Mouse (Mus musculus) lung, embryonic 14.5 days (tissue): Measurements from ENCODE around the gene Ppp4r3a. TPM values are rescaled to one million over a fixed set of nuclear protein-coding genes. Genes with fewer than 3 reads are reported as not detected.
"Not testable (repeated sequence)": the region's sequence is repeated elsewhere in the genome, so short reads cannot be mapped to it uniquely, and the experiment has no call there.

Source experiments
- ATAC-seq: fragments of 200-750 bp; cut with Nextera tagmentation; 2 replicates; pipeline ENCODE4 v1.8.0; 2017; ENCODE audit warnings: mild to moderate bottlenecking, moderate TSS enrichment, moderate library complexity; ENCODE audit not compliant: insufficient read depth
- DNase-seq: peaks from one replicate; pipeline ENCODE4 v3.0.0-alpha.2; 2015
- H3K27ac ChIP-seq: fragments of 300-500 bp; sonication (generic); 2 replicates; pipeline ENCODE4 v1.5.1; 2014; ENCODE audit warnings: low read depth, mild to moderate bottlenecking, moderate library complexity
- H3K27me3 ChIP-seq: fragments of 300-500 bp; sonication (generic); 2 replicates; pipeline ENCODE4 v1.6.1; 2014; ENCODE audit warnings: low read length, control low read depth; ENCODE audit not compliant: insufficient read depth
- H3K36me3 ChIP-seq: fragments of 300-500 bp; sonication (generic); 2 replicates; pipeline ENCODE4 v1.6.1; 2014; ENCODE audit warnings: control low read depth; ENCODE audit not compliant: insufficient read depth
- H3K4me1 ChIP-seq: fragments of 300-500 bp; sonication (generic); 2 replicates; pipeline ENCODE4 v1.6.1; 2014; ENCODE audit warnings: antibody characterized with exemption, control low read depth; ENCODE audit not compliant: insufficient read depth
- H3K4me2 ChIP-seq: fragments of 300-500 bp; sonication (generic); 2 replicates; pipeline ENCODE4 v1.6.1; 2014; ENCODE audit warnings: mild to moderate bottlenecking
- H3K4me3 ChIP-seq: fragments of 300-500 bp; sonication (generic); 2 replicates; pipeline ENCODE4 v1.5.1; 2014; ENCODE audit warnings: low read depth, low read length
- H3K9ac ChIP-seq: fragments of 300-500 bp; sonication (generic); 2 replicates; pipeline ENCODE4 v1.6.1; 2014
- H3K9me3 ChIP-seq: fragments of 300-500 bp; sonication (generic); 2 replicates; pipeline ENCODE4 v1.6.1; 2016; ENCODE audit warnings: low read depth, low read length, control low read depth
- CTCF ChIP-seq: IDR thresholded peaks from 2 replicates; pipeline ENCODE4 v1.5.1; 2016; ENCODE audit warnings: antibody characterized with exemption, low read depth
- WGBS: fragments of 180-500 bp; shearing (Covaris S2); extraction: QIAGEN DNeasy Blood & Tissue Kit; methylation state at CpG from one replicate; pipeline ENCODE4 v1.1.7; 2014; 5-methylcytosine and 5-hydroxymethylcytosine counted together
- polyA plus RNA-seq: library from polyadenylated mRNA; unstranded; fragments of >200 nt; fragmentation: Nextera tagmentation; extraction: Ambion mirVana; gene quantifications from 2 replicates; pipeline ENCODE4 v1.2.1, GENCODE M21; 2014

Gene Ppp4r3a
- polyA plus RNA-seq, 1 experiment from 2014 or later = 55.9 TPM

- Histone ChIP-seq H3K9me3 (no peaks in the 10 kb centered on the region), H3K27me3 (no peaks in the 10 kb centered on the region), H3K9ac (no peak overlapping the region), H3K36me3 (no peaks in the 10 kb centered on the region), H3K4me1 (peaks cover 28% of the 10 kb centered on the region), H3K27ac (peak overlapping the region; percentile 36; the same call in 1 of the 2 replicates), H3K4me3 (no peak overlapping the region), H3K4me2 (no peak overlapping the region)
- DNase-seq (peak; percentile 66), ATAC-seq (peak; percentile 28; the same call in 1 of the 2 replicates)
- no peak for TF ChIP-seq CTCF
- 46% methylated on average over 4 of the region's 4 CpGs for WGBS
Observed at GRCm38 (mm10) chr12:101015926-101016325, 67.6 kb downstream of the Ppp4r3a start.

DNA sequence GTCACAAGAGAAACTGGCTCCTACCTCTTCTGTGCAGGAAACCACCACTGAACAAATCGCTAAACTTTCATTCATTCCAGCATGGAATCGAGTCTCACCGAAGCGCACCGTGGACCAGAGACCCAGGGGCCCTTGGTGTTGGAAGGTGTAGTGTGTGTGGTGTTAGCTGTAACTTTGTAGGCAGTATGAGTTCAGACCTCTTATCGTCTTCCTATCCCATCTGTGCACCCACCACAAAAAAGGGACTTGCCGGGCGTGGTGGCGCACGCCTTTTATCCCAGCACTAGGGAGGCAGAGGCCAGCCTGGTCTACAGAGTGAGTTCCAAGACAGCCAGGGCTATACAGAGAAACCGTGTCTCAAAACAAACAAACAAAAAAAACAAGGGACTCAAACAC lies 68.3 kb downstream of the Ppp4r3a start:
- no peak for TF ChIP-seq CTCF
- H3K36me3 ChIP-seq = no peaks in the 10 kb centered on the region
- H3K9ac ChIP-seq = no peak overlapping the region
- 82% methylated on average over 11 of the region's 11 CpGs for WGBS
- ATAC-seq (no peak), DNase-seq (no peak)
- H3K4me2 ChIP-seq = no peak overlapping the region
- H3K27ac ChIP-seq = no peak overlapping the region
- no peaks in the 10 kb centered on the region for H3K27me3 ChIP-seq
- H3K9me3 ChIP-seq = no peaks in the 10 kb centered on the region
- H3K4me3 ChIP-seq = no peak overlapping the region
- peaks cover 27% of the 10 kb centered on the region for H3K4me1 ChIP-seq

DNA sequence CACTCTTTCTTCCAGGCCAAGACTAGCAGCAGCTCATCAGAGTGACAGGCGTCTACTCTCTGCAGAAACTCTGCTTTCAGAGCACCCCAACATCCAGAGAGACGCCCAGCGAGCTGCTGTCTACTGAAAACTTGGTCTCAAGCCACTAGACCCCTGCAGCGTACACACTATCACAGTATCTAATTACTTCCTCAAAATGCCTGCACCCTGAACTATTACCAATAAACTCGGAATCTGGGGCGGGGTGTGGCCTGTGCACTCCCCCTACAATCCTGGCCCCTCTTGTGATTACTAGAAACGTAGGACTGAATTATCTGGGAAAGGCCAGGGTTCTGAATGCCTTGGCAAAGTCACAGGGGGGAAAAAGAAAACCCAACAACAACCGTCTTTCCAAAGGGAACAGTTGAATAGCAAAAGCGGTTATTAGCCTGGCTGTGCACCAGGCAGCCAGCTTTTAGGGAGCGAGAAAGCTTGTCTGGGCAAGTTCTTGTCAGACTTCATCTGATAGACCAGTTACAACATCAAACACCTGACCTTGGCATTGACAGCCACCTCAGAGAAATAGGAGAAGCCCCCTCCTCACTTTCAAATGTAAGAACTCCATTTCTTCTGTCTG lies 68.8 kb downstream of the Ppp4r3a start:
- H3K9ac ChIP-seq = no peak overlapping the region
- H3K27ac ChIP-seq = no peak overlapping the region; the same call in 1 of the 2 replicates
- H3K4me1 ChIP-seq = peaks cover 27% of the 10 kb centered on the region
- ATAC-seq (no peak), DNase-seq (no peak)
- H3K36me3 ChIP-seq = no peaks in the 10 kb centered on the region
- WGBS = 71% methylated on average over 10 of the region's 10 CpGs
- no peak overlapping the region for H3K4me3 ChIP-seq
- no peaks in the 10 kb centered on the region for H3K27me3 ChIP-seq
- no peak for TF ChIP-seq CTCF
- H3K9me3 ChIP-seq = no peaks in the 10 kb centered on the region
- H3K4me2 ChIP-seq = no peak overlapping the region

- H3K9ac ChIP-seq, H3K4me3 ChIP-seq, H3K36me3 ChIP-seq, H3K27me3 ChIP-seq, H3K9me3 ChIP-seq, H3K27ac ChIP-seq, ATAC-seq, DNase-seq, H3K4me2 ChIP-seq: not testable (repeated sequence)
- peaks cover 25% of the 10 kb centered on the region for H3K4me1 ChIP-seq
- WGBS = 92% methylated on average over 9 of the region's 9 CpGs
Observed at GRCm38 (mm10) chr12:101013668-101014067, 69.8 kb downstream of the Ppp4r3a start.

- Histone ChIP-seq H3K36me3 (no peaks in the 10 kb centered on the region), H3K9ac (no peak overlapping the region), H3K9me3 (no peaks in the 10 kb centered on the region), H3K27me3 (no peaks in the 10 kb centered on the region), H3K4me2 (no peak overlapping the region), H3K4me1 (peaks cover 24% of the 10 kb centered on the region), H3K4me3 (no peak overlapping the region), H3K27ac (no peak overlapping the region)
- ATAC-seq (no peak), DNase-seq (no peak)
- 54% methylated on average over 8 of the region's 8 CpGs for WGBS
- no peak for TF ChIP-seq CTCF
Observed at GRCm38 (mm10) chr12:101013078-101013665, 70.3 kb downstream of the Ppp4r3a start.

GRCm38 (mm10) chr12:101012197-101013077 lies 71.1 kb downstream of the Ppp4r3a start:
- TF ChIP-seq CTCF = no peak
- DNase-seq (no peak), ATAC-seq (no peak)
- Histone ChIP-seq H3K4me3 (no peak overlapping the region), H3K4me2 (0 out of 2 replicates have a peak overlapping the region, but pooled peaks have one; percentile 0), H3K4me1 (peaks cover 22% of the 10 kb centered on the region), H3K27me3 (no peaks in the 10 kb centered on the region), H3K9me3 (no peaks in the 10 kb centered on the region), H3K9ac (no peak overlapping the region), H3K36me3 (no peaks in the 10 kb centered on the region), H3K27ac (no peak overlapping the region)
- 13% methylated on average over 17 of the region's 17 CpGs for WGBS

DNA sequence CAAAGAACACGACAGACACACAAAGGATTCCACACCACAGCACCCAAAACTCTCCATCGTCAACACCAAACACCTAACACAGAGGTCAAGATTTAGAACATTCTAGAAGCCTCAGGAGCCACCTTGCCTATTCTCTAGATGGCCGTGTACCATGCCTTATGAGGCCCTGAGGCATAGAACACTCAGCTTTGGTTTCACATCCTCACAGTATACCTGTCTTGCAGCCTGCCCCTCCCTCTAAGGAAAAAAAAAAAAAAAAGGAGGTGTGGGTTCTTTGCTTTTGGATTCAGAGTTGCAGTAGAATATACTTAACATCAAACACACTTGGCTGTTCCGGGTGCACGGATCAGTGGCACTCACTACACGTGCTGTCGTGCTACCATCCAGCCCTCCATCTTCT lies 72.5 kb downstream of the Ppp4r3a start:
- DNase-seq (no peak), ATAC-seq (no peak)
- Histone ChIP-seq H3K27ac (no peak overlapping the region), H3K4me3 (no peak overlapping the region), H3K4me2 (no peak overlapping the region), H3K4me1 (peaks cover 17% of the 10 kb centered on the region), H3K9me3 (no peaks in the 10 kb centered on the region), H3K27me3 (no peaks in the 10 kb centered on the region), H3K36me3 (no peaks in the 10 kb centered on the region), H3K9ac (no peak overlapping the region)
- WGBS = 61% methylated on average over 7 of the region's 7 CpGs
- TF ChIP-seq CTCF = no peak
